Mouse (Mus musculus): ENCODE data around the gene Nfkbiz. TPM values are rescaled to one million over a fixed set of nuclear protein-coding genes. Genes with fewer than 3 reads are reported as not detected.
"Not testable (repeated sequence)": the region's sequence is repeated elsewhere in the genome, so short reads cannot be mapped to it uniquely, and the experiment has no call there.

Nfkbiz gene
- polyA plus RNA-seq, 1 experiment from 2014 or later, result 2.4 TPM

DNA sequence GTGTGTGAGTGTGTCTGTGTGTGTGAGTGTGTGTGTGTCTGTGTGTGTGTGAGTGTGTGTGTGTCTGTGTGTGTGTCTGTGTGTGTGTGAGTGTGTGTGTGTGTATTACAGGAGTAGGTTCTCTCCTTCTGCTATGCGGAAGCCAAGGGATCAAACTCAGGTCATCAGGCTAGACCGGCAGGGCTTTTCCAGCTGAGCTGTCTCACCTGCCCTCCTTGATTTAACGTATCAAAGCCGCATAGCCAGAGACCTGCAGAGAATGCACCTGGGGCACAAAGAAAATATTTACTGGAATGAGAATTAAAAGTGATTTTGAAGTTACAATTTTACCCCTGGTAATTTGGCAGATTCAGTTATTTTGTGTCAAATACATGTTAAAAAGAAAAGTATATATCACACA, 13.8 kb upstream of the Nfkbiz start:
- ATAC-seq (replicated peaks; ENCODE audit: insufficient number of reproducible peaks, insufficient read depth, low FRiP score, low read depth), result no peak
- 64% methylated on average over 4 of the region's 4 CpGs for WGBS
- Histone ChIP-seq H3K27me3 (no peaks in the 10 kb centered on the region), H3K27ac (no peak overlapping the region), H3K4me3 (no peak overlapping the region), H3K9ac (no peak overlapping the region), H3K9me3 (replicated peaks) (no peaks in the 10 kb centered on the region), H3K4me2 (no peak overlapping the region), H3K36me3 (no peaks in the 10 kb centered on the region), H3K4me1 (replicated peaks) (no peaks in the 10 kb centered on the region)

DNA sequence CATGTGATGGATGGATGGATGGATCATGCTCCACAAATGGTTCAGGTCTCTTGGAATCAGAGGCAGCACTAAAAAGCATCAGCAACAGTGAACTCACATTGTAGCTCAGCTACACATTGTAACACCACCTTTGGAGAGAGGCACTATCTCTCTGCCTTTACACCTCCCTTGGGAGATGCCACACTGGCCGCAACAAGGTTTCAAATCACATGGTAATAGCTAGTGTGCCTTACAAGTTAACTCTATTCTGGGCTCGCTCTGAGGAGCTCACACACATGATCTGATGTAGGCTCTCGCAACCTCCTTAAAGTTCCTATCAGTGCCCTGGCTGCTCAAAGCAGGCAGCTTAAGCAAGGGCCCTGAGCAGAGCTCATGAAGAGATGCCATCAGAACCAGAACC, 11.8 kb upstream of the Nfkbiz start:
- no peaks in the 10 kb centered on the region for H3K27me3 ChIP-seq

DNA sequence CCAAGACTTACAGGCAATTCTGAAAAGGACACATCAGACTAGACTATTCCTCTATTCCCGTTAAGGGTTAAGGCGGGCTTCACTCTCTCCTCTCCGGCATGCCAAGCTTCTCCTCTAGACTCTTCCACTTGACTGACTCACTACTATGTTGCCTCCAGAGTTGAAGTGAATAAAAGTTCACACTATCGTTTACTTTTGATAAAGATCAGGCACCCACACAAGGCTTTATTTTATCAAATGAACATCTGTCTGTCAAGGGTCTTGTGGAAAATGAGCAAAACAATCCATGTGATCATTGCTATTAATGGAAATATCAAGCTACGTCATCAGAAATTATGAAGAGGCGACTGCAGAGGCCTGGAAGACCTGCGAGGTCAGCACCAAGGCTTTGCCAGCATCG, 9.0 kb upstream of the Nfkbiz start:
- H3K4me3 ChIP-seq, result no peak overlapping the region
- H3K27me3 ChIP-seq, result no peaks in the 10 kb centered on the region
- ATAC-seq (replicated peaks; ENCODE audit: insufficient number of reproducible peaks, insufficient read depth, low FRiP score, low read depth), result no peak
- H3K9ac ChIP-seq, result no peak overlapping the region
- no peaks in the 10 kb centered on the region for H3K9me3 ChIP-seq (replicated peaks)
- H3K4me1 ChIP-seq (replicated peaks), result no peaks in the 10 kb centered on the region
- no peak overlapping the region for H3K4me2 ChIP-seq
- WGBS, result 73% methylated on average over 8 of the region's 8 CpGs
- no peak overlapping the region for H3K27ac ChIP-seq
- no peaks in the 10 kb centered on the region; the same call in 1 of the 2 replicates for H3K36me3 ChIP-seq

More for the DNA sequence above, 11.8 kb upstream of the Nfkbiz start:
- 81% methylated on average over 3 of the region's 3 CpGs for WGBS
- H3K4me3 ChIP-seq, result no peak overlapping the region
- no peak overlapping the region for H3K9ac ChIP-seq
- H3K36me3 ChIP-seq, result no peaks in the 10 kb centered on the region
- H3K9me3 ChIP-seq (replicated peaks), result no peaks in the 10 kb centered on the region
- H3K4me1 ChIP-seq (replicated peaks), result no peaks in the 10 kb centered on the region
- H3K27ac ChIP-seq, result no peak overlapping the region
- no peak overlapping the region for H3K4me2 ChIP-seq
- ATAC-seq (replicated peaks; ENCODE audit: insufficient number of reproducible peaks, insufficient read depth, low FRiP score, low read depth), result no peak

DNA sequence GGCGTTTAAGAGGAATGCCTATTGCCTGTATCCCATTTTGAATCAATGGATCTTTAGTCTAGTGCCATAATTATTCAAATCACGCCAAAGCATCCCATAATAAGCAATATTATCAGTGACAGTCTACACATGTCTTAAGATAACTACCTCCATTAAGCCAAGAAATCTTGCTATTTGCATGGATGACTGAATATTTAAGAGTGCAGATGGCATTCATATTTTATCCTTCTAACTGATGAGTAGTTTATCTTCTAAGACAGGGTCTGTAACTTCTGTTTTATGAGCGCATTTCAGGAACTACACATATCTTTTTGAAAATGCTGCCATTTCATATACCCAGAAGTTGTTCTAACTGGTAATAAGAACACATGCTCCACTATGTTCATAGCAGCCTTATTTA, 6.1 kb upstream of the Nfkbiz start:
- Histone ChIP-seq H3K4me1 (replicated peaks) (no peaks in the 10 kb centered on the region), H3K4me3 (no peak overlapping the region), H3K27ac (no peak overlapping the region), H3K4me2 (no peak overlapping the region), H3K9ac (no peak overlapping the region), H3K36me3 (no peaks in the 10 kb centered on the region; the same call in 1 of the 2 replicates), H3K27me3 (no peaks in the 10 kb centered on the region), H3K9me3 (replicated peaks) (no peaks in the 10 kb centered on the region)
- ATAC-seq (replicated peaks; ENCODE audit: insufficient number of reproducible peaks, insufficient read depth, low FRiP score, low read depth), result no peak
- 89% methylated on average over 3 of the region's 3 CpGs for WGBS

DNA sequence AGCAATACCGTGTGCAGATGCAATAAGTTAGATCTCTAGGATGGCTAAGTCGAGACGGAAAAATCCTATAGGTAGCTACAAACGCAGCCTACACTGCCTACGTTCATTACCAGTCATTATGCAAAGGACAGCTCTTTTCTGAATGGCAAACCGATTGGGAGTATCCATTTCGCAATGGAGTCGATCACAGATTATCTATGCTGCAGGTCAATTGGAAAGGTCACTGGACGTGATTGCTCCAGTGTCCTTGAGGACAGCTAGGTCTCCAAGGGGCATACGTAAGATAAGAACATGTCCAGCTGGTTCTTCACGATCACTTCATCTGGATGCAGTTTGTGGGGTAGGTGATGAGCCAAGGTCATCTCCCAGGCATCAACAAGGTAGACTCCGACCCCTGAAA, 5.2 kb upstream of the Nfkbiz start:
- Histone ChIP-seq H3K27me3 (no peaks in the 10 kb centered on the region), H3K27ac (no peak overlapping the region), H3K9me3 (replicated peaks) (no peaks in the 10 kb centered on the region), H3K4me3 (no peak overlapping the region), H3K4me2 (no peak overlapping the region), H3K36me3 (no peaks in the 10 kb centered on the region; the same call in 1 of the 2 replicates), H3K9ac (no peak overlapping the region), H3K4me1 (replicated peaks) (no peaks in the 10 kb centered on the region)
- 90% methylated on average over 12 of the region's 12 CpGs for WGBS
- no peak for ATAC-seq (replicated peaks; ENCODE audit: insufficient number of reproducible peaks, insufficient read depth, low FRiP score, low read depth)

DNA sequence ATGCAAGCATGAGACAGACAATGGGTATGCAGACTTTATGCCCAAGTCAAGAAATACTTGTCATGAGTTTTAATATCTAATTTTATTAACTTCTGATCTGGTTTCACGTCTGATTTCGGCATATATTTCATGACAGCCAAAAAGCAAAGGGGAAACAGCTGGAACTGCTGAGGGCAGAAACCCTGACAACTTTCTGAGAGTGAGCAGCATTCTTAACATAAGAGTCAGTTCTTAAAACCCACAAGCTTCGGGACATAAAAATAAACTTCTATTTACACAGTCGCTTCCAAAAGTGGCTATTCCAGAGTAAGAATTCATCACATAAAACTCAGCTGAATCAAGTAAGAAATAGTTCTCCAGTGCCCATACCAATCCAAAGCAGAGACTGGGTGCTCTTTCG, 4.4 kb upstream of the Nfkbiz start:
- Histone ChIP-seq H3K9me3 (replicated peaks) (no peaks in the 10 kb centered on the region), H3K36me3 (no peaks in the 10 kb centered on the region; the same call in 1 of the 2 replicates), H3K4me3 (no peak overlapping the region), H3K27me3 (no peaks in the 10 kb centered on the region), H3K4me2 (no peak overlapping the region), H3K27ac (no peak overlapping the region), H3K9ac (no peak overlapping the region), H3K4me1 (replicated peaks) (peaks cover 1% of the 10 kb centered on the region)
- 82% methylated on average over 5 of the region's 5 CpGs for WGBS
- no peak for ATAC-seq (replicated peaks; ENCODE audit: insufficient number of reproducible peaks, insufficient read depth, low FRiP score, low read depth)

DNA sequence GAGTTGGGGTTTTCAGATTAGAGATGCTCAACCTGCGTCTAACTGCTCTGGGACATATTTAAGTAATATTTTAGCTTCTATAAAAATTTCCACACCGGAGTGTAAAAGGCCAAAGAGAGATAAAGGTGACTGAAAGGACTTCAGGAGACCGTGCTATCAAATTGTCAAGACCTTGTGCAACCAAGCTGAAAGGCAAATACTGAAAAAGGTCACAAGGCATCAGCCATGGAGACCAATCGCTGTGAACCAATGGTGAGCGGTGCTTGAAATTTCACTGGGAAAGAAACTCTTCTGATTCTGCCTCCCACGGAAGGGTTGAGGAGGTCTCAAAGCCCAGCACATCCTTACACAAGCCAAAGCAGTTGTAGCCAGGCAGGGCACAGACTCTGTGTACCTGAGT, 2.8 kb upstream of the Nfkbiz start:
- H3K4me2 ChIP-seq, result no peak overlapping the region
- peaks cover 4% of the 10 kb centered on the region for H3K4me1 ChIP-seq (replicated peaks)

DNA sequence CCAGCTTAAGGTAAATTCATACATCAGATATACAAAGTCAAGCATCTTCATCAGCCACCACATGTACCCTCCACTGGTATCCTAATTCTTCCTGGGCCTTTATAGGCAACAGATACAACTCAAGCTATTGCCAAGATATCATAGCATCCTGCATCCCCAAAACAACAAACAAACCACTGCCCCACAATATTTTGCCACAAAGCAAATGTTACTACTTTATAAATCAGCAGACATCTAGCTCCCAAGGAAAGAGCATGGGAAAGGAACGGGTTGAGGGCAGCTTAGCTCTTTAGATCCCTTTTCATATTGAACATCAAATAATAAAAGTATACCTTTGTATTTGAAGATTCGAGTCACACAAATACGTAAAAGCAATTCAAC, 580 bp downstream of the Nfkbiz start:
- no peaks in the 10 kb centered on the region for H3K27me3 ChIP-seq
- no peaks in the 10 kb centered on the region for H3K36me3 ChIP-seq
- peaks cover 4% of the 10 kb centered on the region for H3K4me1 ChIP-seq (replicated peaks)
- no peak for ATAC-seq (replicated peaks; ENCODE audit: insufficient number of reproducible peaks, insufficient read depth, low FRiP score, low read depth)
- peak overlapping the region; percentile 80 for H3K9ac ChIP-seq
- peak overlapping the region; percentile 93 for H3K27ac ChIP-seq
- H3K9me3 ChIP-seq (replicated peaks), result no peaks in the 10 kb centered on the region
- peak overlapping the region; percentile 71 for H3K4me3 ChIP-seq
- H3K4me2 ChIP-seq, result peak overlapping the region; percentile 81
- WGBS, result 14% methylated on average over 3 of the region's 3 CpGs

More for the DNA sequence above, 2.8 kb upstream of the Nfkbiz start:
- no peak for ATAC-seq (replicated peaks; ENCODE audit: insufficient number of reproducible peaks, insufficient read depth, low FRiP score, low read depth)
- no peaks in the 10 kb centered on the region for H3K27me3 ChIP-seq
- no peak overlapping the region for H3K27ac ChIP-seq
- no peaks in the 10 kb centered on the region; the same call in 1 of the 2 replicates for H3K36me3 ChIP-seq
- no peak overlapping the region for H3K9ac ChIP-seq
- H3K9me3 ChIP-seq (replicated peaks), result no peaks in the 10 kb centered on the region
- WGBS, result 85% methylated on average over 6 of the region's 6 CpGs
- H3K4me3 ChIP-seq, result no peak overlapping the region

DNA sequence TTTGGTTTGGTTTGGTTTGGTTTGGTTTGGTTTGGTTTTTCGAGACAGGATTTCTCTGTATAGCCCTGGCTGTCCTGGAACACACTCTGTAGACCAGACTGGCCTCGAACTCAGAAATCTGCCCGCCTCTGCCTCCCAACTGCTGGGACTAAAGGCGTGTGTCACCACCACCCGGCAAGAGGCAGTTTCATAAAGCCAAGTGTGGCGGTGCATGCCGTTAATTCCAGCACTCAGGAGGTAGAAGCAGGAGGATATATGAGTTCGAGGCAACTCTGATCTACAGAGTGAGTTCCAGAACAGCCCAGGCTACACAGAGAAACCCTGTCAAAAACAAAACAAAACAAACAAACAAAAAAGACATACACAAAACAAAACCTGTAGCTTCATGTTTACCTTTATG, 1.0 kb downstream of the Nfkbiz start:
- not testable (repeated sequence) for H3K27ac ChIP-seq; H3K27me3 ChIP-seq; H3K36me3 ChIP-seq; H3K9me3 ChIP-seq (replicated peaks); H3K9ac ChIP-seq; ATAC-seq (replicated peaks; ENCODE audit: insufficient number of reproducible peaks, insufficient read depth, low FRiP score, low read depth); H3K4me3 ChIP-seq; H3K4me1 ChIP-seq (replicated peaks)
- peak overlapping the region; percentile 81; the same call in 1 of the 2 replicates for H3K4me2 ChIP-seq
- 88% methylated on average over 8 of the region's 8 CpGs for WGBS

DNA sequence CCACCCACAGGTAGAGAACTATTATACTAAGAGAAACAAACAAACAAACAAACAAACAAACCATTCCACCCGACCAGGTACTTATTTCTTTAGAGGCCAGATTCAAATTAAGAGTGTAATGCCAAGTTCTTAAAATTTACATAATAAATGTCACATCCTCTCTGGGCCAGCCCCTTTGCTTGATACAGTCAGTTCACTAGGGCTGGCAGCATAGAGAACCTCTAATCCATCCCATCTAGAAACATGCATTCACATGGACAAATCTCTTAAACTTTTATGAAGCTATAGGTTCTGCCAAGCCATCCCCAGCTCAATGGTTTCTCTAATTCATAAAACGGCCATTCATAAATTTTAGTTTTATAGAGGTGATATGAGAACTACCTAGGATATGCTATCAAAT, 1.5 kb downstream of the Nfkbiz start:
- no peak overlapping the region for H3K9ac ChIP-seq
- H3K27ac ChIP-seq, result no peak overlapping the region
- WGBS, result 79% methylated on average over 2 of the region's 2 CpGs
- no peaks in the 10 kb centered on the region for H3K9me3 ChIP-seq (replicated peaks)
- no peaks in the 10 kb centered on the region for H3K36me3 ChIP-seq
- no peaks in the 10 kb centered on the region for H3K27me3 ChIP-seq
- H3K4me3 ChIP-seq, result no peak overlapping the region
- no peak overlapping the region for H3K4me2 ChIP-seq
- H3K4me1 ChIP-seq (replicated peaks), result peaks cover 4% of the 10 kb centered on the region
- ATAC-seq (replicated peaks; ENCODE audit: insufficient number of reproducible peaks, insufficient read depth, low FRiP score, low read depth), result no peak

DNA sequence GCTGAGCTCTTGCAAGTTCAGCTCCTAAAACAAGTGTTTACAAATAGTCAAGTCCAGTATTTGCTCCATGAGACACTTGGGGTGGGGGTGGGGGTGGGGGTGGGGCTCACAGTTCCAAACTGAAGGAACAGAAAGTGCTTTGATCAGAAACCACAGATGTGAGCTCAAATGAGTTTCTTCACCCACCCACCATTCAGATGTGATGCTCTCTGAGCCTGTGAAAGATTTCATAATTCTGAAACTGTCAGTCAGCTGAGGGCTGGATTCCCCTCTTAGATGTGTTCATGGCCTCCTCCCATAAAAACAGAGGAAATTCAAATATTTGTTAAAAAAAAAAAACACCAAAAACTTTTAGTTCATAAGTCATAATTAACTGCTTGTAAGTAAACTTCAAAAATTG, 2.9 kb downstream of the Nfkbiz start:
- Histone ChIP-seq H3K9ac (no peak overlapping the region), H3K9me3 (replicated peaks) (no peaks in the 10 kb centered on the region), H3K27ac (no peak overlapping the region), H3K4me2 (no peak overlapping the region), H3K4me1 (replicated peaks) (peaks cover 4% of the 10 kb centered on the region), H3K4me3 (no peak overlapping the region), H3K36me3 (no peaks in the 10 kb centered on the region), H3K27me3 (no peaks in the 10 kb centered on the region)
- ATAC-seq (replicated peaks; ENCODE audit: insufficient number of reproducible peaks, insufficient read depth, low FRiP score, low read depth), result no peak

DNA sequence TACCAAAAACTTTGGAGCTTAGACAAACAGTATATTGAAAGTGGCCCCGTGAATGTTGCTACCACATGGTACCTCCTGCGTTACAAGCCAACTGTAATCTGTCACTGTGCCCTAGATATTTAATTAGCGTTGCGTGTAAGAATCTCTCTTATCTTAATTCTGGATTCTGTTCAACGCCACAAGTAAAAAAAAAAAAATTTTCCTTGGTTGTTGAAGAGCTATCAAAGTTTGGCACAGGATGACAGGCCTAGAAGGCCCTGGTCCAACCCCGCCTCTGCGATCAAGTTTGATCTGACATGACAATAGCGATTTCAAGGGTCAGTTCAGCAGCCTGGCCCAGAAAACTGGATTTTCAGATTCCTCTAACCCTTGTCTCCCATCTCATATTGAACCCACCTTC, 6.1 kb downstream of the Nfkbiz start:
- no peak overlapping the region for H3K9ac ChIP-seq

More for the DNA sequence above, 6.1 kb downstream of the Nfkbiz start:
- Histone ChIP-seq H3K27me3 (no peaks in the 10 kb centered on the region), H3K9me3 (replicated peaks) (no peaks in the 10 kb centered on the region), H3K4me3 (no peak overlapping the region), H3K4me1 (replicated peaks) (no peaks in the 10 kb centered on the region), H3K36me3 (no peaks in the 10 kb centered on the region), H3K4me2 (no peak overlapping the region), H3K27ac (no peak overlapping the region)
- no peak for ATAC-seq (replicated peaks; ENCODE audit: insufficient number of reproducible peaks, insufficient read depth, low FRiP score, low read depth)
- WGBS, result 79% methylated on average over 8 of the region's 8 CpGs

Data from heart, embryonic 15.5 days (tissue).